Mouse (Mus musculus): ENCODE measurements around the gene Cd59b.
A peak's percentile ranks its signal among the peaks of the same experiment; 100 is the strongest.
"Not testable (repeated sequence)": the region's sequence is repeated elsewhere in the genome, so short reads cannot be mapped to it uniquely, and the experiment has no call there.

Gene Cd59b

GRCm38 (mm10) chr2:104068450-104068849 lies 1.2 kb upstream of the Cd59b start, which contains the start of gene Gm10799:
Gene Gm10799, minus strand, starts transcription at chr2:104068550.
- DNase-seq, result not testable (repeated sequence)

GRCm38 (mm10) chr2:104078285-104078684 lies 8.6 kb downstream of the Cd59b start:
- DNase-seq, result not testable (repeated sequence)

- not testable (repeated sequence) for DNase-seq
These were observed 11.9 kb downstream of the Cd59b start for GRCm38 (mm10) chr2:104081436-104082050.

- no peak for DNase-seq
These were observed 12.8 kb downstream of the Cd59b start for GRCm38 (mm10) chr2:104082474-104082873.

- not testable (repeated sequence) for DNase-seq
These were observed 14.4 kb downstream of the Cd59b start for GRCm38 (mm10) chr2:104084027-104084426.

GRCm38 (mm10) chr2:104087562-104087961 lies 17.9 kb downstream of the Cd59b start:
- DNase-seq, result not testable (repeated sequence)

- DNase-seq, result no peak
These were observed 23.7 kb downstream of the Cd59b start for GRCm38 (mm10) chr2:104093305-104093704.

- DNase-seq, result peak; percentile 94
These were observed 26.1 kb downstream of the Cd59b start, which contains the start of gene Cd59a for GRCm38 (mm10) chr2:104095741-104096213. Gene Cd59a, plus strand, starts transcription at chr2:104095801.

GRCm38 (mm10) chr2:104096256-104096655 lies 26.6 kb downstream of the Cd59b start:
- DNase-seq, result no peak

GRCm38 (mm10) chr2:104096796-104097195 lies 27.1 kb downstream of the Cd59b start:
- not testable (repeated sequence) for DNase-seq

GRCm38 (mm10) chr2:104097396-104097795 lies 27.7 kb downstream of the Cd59b start:
- DNase-seq, result not testable (repeated sequence)

GRCm38 (mm10) chr2:104098529-104099230 lies 29.0 kb downstream of the Cd59b start:
- DNase-seq, result no peak

GRCm38 (mm10) chr2:104099231-104099585 lies 29.6 kb downstream of the Cd59b start:
- no peak for DNase-seq

GRCm38 (mm10) chr2:104099946-104100345 lies 30.3 kb downstream of the Cd59b start:
- no peak for DNase-seq

GRCm38 (mm10) chr2:104104800-104105199 lies 35.2 kb downstream of the Cd59b start:
- DNase-seq, result no peak

- not testable (repeated sequence) for DNase-seq
These were observed 39.4 kb downstream of the Cd59b start for GRCm38 (mm10) chr2:104109021-104109420.

- DNase-seq, result no peak
These were observed 39.9 kb downstream of the Cd59b start for GRCm38 (mm10) chr2:104109528-104109927.

- DNase-seq, result no peak
These were observed 40.4 kb downstream of the Cd59b start for GRCm38 (mm10) chr2:104110031-104110430.

- not testable (repeated sequence) for DNase-seq
These were observed 41.6 kb downstream of the Cd59b start for GRCm38 (mm10) chr2:104111170-104111797.

GRCm38 (mm10) chr2:104113563-104113962 lies 43.9 kb downstream of the Cd59b start:
- DNase-seq, result not testable (repeated sequence)

- no peak for DNase-seq
These were observed 45.2 kb downstream of the Cd59b start for GRCm38 (mm10) chr2:104114898-104115297.

- not testable (repeated sequence) for DNase-seq
These were observed 47.5 kb downstream of the Cd59b start for GRCm38 (mm10) chr2:104117173-104117572.

GRCm38 (mm10) chr2:104119097-104119496 lies 49.4 kb downstream of the Cd59b start:
- DNase-seq, result no peak

- DNase-seq, result no peak
These were observed 50.7 kb downstream of the Cd59b start for GRCm38 (mm10) chr2:104120312-104120711.

All from kidney, adult 9 months (tissue).